Mouse (Mus musculus) CH12F3 (cell line): ENCODE data around the gene Rpa3.

Source experiments
- in situ Hi-C: fragments of 300-500 bp; cut with MboI; formaldehyde crosslinking; loops from 2 replicates; pipeline ENCODE4 v1.14.3; 2020; ENCODE audit warnings: low sequenced_read_pairs

Gene Rpa3

GRCm38 (mm10) chr6:8259004-8259666 is at the start of gene Rpa3, which contains the start of the genes Umad1 and Gm45062:
Rpa3 (minus strand) TSS chr6:8259173.
Umad1 (plus strand) TSS chr6:8259288.
Gm45062 (plus strand) TSS chr6:8259450.
- in situ Hi-C loops = no loop called here

- in situ Hi-C loops = no loop called here
Observed at GRCm38 (mm10) chr6:8307878-8308775, 49.2 kb upstream of the Rpa3 start.

- in situ Hi-C loops = no loop called here
Observed at GRCm38 (mm10) chr6:8299066-8299863, 40.3 kb upstream of the Rpa3 start.

- in situ Hi-C loops = no loop called here
Observed at GRCm38 (mm10) chr6:8294048-8294784, 35.2 kb upstream of the Rpa3 start.

GRCm38 (mm10) chr6:8288755-8289580 is 30.0 kb upstream of the Rpa3 start:
- in situ Hi-C loops = loop anchor here (10.0 kb wide), 1 partner anchor 216 kb away; the partner anchor contains the start of gene Glcci1

GRCm38 (mm10) chr6:8286146-8286545 is 27.2 kb upstream of the Rpa3 start:
- in situ Hi-C loops = loop anchor here (10.0 kb wide), 1 partner anchor 219 kb away; the partner anchor contains the start of gene Glcci1

GRCm38 (mm10) chr6:8285401-8285960 is 26.5 kb upstream of the Rpa3 start:
- in situ Hi-C loops = loop anchor here (10.0 kb wide), 1 partner anchor 219 kb away; the partner anchor contains the start of gene Glcci1

GRCm38 (mm10) chr6:8283255-8283654 is 24.3 kb upstream of the Rpa3 start:
- in situ Hi-C loops = loop anchor here (10.0 kb wide), 1 partner anchor 222 kb away; the partner anchor contains the start of gene Glcci1

- in situ Hi-C loops = loop anchor here (10.0 kb wide), 1 partner anchor 66 kb away; no protein-coding TSS in a partner anchor
Observed at GRCm38 (mm10) chr6:8278426-8279002, 19.5 kb upstream of the Rpa3 start.

- in situ Hi-C loops = loop anchor here (10.0 kb wide), 1 partner anchor 68 kb away; no protein-coding TSS in a partner anchor
Observed at GRCm38 (mm10) chr6:8276431-8276830, 17.5 kb upstream of the Rpa3 start.

- in situ Hi-C loops = loop anchor here (10.0 kb wide), 1 partner anchor 70 kb away; no protein-coding TSS in a partner anchor
Observed at GRCm38 (mm10) chr6:8275098-8275497, 16.1 kb upstream of the Rpa3 start.

GRCm38 (mm10) chr6:8274387-8275054 is 15.5 kb upstream of the Rpa3 start:
- in situ Hi-C loops = loop anchor here (10.0 kb wide), 1 partner anchor 70 kb away; no protein-coding TSS in a partner anchor

- in situ Hi-C loops = loop anchor here (10.0 kb wide), 1 partner anchor 74 kb away; no protein-coding TSS in a partner anchor
Observed at GRCm38 (mm10) chr6:8271047-8271446, 12.1 kb upstream of the Rpa3 start.

- in situ Hi-C loops = no loop called here
Observed at GRCm38 (mm10) chr6:8259667-8260044, 683 bp upstream of the Rpa3 start.

- in situ Hi-C loops = no loop called here
Observed at GRCm38 (mm10) chr6:8258316-8258715, 657 bp downstream of the Rpa3 start.

GRCm38 (mm10) chr6:8228596-8228995 is 30.4 kb downstream of the Rpa3 start:
- in situ Hi-C loops = no loop called here

GRCm38 (mm10) chr6:8227035-8227434 is 31.9 kb downstream of the Rpa3 start:
- in situ Hi-C loops = no loop called here

GRCm38 (mm10) chr6:8210661-8211060 is 48.3 kb downstream of the Rpa3 start:
- in situ Hi-C loops = no loop called here
